Mouse (Mus musculus) B cell, adult 2 months (primary cell): ENCODE results near the gene Atp5h.
"Not testable (repeated sequence)": the region's sequence is repeated elsewhere in the genome, so short reads cannot be mapped to it uniquely, and the experiment has no call there.

Experiments used
- DNase-seq, 2 experiments: peaks; one replicate each; pipeline ENCODE4 v3.0.0; 2022

The Atp5h gene

DNA sequence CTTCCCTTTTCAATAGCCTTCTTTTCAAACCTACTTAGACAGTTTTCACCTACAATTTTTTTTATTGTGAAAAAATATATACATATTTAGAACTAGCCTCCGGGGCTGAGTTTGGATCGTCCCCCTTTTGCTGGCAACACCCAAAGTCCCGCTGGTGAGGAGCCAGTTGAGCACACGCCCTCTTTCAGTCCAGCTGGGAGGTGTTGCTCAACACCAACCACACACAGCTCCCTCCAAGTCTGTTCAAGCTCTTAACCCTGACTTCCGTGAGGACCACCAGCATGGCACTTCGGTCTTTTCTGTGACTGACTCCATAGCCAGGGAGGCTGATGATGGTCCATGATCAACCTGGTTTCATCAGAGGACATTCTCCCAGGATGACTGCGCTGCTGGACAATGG lies 21.7 kb downstream of the Atp5h start:
- DNase-seq = no peak

DNA sequence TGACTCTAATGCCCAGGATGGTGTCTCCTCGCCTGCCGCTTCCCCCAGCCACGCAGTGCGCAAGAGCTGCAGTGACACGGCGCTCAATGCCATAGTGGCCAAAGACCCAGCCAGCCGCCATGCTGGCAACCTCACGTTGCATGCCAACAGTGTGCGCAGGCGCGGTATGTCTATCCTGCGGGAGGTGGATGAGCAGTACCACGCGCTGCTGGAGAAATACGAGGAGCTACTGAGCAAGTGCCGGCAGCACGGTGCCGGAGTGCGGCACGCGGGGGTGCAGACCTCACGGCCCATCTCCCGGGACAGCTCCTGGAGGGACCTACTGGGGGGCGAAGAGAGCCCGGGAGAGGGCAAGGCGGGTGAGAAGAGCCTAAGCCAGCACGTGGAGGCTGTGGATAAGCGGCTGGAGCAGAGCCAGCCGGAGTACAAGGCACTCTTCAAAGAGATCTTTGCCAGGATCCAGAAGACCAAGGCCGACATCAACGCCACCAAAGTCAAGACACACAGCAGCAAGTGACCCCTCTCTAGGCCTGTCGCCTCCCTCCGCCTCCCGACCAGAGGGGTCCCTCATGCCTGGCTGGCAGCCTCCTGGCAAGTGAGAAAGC lies 25.9 kb downstream of the Atp5h start:
- no peak for DNase-seq

DNA sequence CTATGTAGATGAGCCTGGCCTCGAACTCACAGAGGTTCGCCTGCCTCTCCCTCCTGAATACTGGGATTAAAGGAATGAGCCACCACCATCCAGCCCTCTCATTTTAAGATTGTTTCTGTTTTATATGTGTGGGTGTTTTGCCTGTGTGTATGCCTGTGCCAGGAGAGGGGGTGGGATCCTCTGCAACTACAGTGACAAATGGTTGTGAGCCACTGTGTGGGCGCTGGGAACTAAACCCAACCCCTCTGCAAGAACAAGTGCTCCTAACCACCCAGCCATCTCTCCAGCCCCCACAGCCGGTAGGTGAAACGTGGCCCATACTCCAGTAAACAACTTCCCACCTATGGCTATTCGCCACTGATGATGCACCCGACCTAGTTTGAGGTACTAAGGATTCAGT lies 28.4 kb downstream of the Atp5h start:
- DNase-seq = no peak

DNA sequence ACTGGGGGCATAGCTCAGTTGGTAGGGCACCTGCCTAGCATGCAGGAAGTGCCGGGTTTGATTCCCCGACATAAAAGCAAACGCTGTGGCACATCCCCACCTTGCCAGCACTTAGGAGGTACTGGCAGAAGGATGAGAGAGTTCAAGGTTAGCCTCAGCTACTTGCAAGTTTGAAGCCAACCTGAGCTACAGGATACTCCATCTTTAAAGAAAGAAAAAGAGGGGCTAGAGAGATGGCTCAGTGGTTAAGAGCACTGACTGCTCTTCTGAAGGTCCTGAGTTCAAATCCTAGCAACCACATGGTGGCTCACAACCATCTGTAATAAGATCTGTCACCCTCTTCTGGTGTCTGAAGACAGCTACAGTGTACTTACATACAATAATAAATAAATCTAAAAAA lies 32.9 kb downstream of the Atp5h start:
- DNase-seq = not testable (repeated sequence)

DNA sequence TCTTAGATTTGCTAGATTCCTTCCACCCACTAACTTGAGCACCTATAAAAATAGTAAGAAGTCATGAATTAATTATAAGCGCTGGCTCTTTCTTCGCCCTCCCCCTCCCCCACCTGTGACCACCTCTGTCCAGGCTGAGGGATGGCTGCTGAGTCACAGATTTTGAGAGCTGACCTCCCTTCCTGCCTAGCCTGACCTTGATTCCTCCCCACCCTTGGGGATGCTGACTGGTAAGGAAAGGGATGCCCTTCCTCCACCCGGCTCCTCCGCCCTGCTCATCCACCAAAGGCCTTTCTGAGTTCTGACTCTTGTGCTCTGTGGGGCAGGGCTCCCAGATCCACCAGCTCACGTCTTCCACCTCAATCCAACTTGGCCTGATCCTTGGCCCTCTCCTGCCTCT lies 35.2 kb downstream of the Atp5h start:
- no peak for DNase-seq

DNA sequence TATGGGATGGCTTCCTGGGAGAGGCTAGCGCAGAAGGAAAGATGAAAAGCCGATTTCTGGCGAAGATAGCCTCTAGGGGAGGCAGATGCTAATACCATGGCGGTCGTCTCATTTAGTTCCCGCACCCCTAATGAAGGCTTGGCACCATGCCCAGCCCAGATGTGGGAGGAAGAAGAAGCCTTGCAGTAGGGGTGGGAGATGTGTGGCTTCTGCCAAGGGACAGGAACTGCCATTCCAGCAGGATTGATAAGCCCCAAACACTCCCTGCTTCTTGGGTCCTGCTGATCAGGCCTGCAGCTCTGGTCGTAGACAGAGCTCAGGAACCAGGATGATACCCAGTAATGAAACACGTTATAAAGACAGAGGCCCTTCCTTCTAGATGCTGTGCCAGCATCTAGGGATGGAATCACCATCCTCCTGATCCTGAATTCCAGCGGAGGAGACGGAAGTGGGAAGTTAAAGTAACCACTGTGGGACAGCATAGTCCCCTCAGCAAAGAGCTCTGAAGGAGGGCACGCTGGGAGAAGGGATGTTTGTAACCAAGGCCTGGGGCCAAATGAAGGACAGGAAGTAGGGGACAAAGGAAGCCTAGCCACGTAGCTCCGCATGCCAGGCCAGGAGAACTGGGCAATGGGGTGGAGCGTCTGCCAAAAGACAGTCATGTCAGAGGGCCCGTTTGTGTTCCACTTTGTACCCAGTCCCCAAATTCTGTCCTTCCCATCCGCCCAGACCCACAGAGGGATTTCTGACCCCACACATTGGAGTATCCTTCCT lies 35.9 kb downstream of the Atp5h start:
- DNase-seq = no peak

DNA sequence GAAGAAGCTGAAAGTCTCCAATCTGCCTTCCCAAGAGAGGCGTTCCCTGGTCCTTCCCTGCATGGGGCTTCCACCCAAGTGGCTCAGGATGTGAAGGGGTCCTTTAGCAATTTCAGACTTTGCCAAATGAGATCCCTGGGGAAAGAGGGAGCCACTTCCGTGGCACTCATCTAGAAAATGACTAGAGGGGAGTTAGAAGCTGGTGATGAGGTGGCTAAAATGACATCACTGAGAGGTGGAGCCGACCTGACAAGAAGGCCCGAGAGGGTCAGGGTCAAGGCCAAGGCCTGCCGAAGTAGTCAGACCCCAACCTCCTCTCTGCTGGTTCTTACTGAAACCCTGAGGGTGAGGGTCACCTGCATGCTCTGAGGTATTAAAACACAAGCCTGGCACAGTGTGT lies 36.9 kb downstream of the Atp5h start:
- DNase-seq = no peak

DNA sequence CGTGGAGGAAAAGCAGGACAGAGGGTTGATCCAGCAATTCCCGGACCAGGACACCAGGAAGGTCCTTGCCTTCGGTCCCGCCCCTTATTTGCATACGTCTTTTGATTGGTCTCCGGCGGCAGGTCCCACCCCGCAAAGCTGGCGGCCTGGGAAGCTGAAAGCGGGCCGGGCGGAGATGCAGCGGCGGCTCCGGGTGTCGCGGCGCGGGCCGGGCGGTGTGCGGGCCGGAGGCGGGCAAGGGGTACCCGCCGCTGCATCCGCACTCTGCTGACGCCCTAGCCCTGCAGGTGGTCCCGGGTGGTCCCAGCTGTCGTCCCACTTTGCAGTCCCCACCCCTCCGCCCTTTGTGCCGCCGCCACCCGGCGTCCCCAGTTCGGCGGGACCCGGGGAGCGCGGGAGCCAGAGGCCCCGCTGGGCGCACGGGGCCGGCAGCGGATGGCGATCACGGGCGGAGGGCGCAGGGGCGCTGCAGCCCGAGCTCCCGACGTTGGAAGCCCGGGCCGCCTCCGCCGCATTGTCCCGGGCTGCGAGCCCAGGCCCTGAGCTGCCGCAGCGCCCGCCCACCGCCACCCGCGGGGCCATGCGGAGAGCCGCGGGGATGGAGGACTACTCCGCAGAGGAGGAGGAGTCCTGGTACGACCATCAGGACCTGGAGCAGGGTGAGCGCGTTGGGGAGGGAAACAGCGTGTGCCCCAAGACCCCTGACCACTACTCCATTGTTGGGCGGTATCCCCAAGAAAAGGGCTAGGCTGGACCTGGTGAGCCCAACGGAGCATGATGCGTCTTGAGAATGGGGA lies 37.8 kb downstream of the Atp5h start, which contains the start of gene Cdr2l:
Cdr2l (plus strand) TSS at position 174 of the 797 bp plus-strand sequence.
- DNase-seq = peak; percentile 27 to 30

DNA sequence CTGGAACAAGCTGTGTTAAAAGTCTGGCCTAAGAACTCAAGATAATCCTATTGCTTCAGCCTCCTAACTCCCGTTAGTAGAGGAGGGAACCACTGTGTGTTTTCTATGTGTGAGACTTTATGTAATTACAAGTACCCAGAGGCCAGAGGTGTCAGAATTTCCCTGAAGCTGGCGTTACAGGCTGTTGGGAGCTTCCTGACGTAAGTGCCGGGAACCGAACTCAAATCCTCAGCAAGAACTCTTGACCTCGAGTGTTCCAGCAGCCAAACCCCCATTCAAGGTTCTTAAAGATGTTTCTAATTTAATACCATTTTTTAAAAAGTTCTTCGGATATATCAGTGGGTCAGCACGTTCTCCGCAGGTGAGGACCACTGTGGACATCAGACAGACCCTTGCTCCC lies 38.5 kb downstream of the Atp5h start:
- no peak for DNase-seq

DNA sequence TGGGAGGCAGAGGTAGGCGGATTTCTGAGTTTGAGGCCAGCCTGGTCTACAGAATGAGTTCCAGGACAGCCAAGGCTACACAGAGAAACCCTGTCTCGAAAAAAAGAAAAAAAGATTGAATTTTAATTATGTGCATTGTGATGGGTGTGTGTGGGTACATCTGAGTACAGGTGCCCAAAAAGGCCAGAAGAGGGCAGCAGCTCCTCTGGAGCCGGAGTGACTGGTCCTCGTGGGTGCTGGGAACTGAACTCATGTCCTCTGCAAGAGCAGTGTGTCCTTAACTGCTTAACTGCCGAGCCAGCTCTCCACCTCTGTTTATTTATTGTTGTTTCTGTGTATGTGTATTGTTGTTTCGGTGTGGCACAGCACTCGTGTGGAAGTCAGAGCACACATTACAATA lies 41.9 kb downstream of the Atp5h start:
- DNase-seq = no peak

DNA sequence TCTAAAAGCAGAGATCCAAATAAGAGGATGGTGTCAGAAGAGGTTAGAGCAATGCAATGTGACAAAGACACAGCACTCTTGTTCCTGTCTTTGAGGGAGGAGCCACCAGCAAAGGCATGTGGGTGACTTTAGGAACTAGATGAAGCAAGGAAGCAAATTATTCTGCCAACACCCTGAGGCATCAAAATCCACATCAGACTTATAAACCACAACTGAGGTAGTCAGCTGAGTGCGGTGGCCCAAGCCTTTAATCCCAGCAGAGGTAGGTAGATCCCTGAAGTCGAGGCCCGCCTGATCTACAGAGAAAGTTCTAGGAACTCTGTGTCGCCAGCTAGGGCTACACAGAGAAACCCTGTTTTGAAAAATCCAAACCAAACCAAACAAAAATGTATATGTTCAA lies 42.5 kb downstream of the Atp5h start:
- DNase-seq = no peak

DNA sequence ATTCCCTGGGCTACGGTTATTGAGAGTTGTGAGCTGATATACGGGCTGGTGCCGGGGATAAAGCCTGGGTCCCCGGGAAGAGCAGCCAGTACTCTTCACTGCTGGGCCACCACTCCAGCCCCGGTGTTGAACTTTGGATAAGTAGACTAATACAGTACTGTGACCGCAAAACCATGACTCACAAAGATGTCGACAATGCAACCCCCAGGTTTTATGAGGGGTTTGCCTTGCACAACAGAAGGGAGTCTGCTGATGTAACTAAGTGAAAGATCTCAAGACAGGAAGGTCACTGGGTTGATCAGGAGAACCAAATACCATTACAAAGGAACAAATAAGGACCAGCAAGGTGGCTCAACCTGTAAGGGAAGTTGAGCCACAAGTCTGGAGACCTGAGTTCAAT lies 43.0 kb downstream of the Atp5h start:
- DNase-seq = no peak

DNA sequence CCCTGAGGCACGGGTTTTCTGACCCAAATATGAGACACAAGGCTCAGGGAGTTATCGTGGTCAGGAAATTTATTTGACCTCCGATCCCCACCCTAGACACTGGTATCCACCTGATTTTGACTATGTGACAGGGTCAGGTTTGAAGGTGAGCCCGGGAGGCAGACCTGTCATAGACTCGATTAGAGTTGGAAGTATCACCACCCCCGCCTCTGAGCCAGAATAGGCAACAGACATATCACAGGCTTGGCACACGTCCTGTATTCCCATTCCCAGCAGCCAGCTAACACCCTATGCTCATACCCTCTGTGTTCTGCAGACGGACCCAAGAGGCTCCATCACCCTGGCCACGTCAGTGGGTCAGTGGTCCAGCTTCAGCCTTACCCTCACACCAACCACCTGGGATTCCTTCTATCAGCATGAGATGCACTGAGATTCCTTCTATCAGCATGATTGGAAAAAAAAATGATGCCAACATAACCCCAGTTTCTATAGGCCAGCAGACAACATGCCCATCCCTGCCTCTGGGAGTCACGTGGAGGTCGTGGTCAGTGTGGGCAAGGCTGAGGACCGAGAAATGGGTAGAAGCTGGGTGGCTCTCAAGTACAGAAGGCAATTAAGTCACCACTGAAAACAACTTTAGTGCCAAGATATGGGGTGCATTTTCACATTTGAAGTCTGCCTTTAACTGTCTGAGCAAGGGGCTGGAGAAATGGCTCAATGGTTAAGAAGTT lies 44.9 kb downstream of the Atp5h start:
- no peak for DNase-seq

DNA sequence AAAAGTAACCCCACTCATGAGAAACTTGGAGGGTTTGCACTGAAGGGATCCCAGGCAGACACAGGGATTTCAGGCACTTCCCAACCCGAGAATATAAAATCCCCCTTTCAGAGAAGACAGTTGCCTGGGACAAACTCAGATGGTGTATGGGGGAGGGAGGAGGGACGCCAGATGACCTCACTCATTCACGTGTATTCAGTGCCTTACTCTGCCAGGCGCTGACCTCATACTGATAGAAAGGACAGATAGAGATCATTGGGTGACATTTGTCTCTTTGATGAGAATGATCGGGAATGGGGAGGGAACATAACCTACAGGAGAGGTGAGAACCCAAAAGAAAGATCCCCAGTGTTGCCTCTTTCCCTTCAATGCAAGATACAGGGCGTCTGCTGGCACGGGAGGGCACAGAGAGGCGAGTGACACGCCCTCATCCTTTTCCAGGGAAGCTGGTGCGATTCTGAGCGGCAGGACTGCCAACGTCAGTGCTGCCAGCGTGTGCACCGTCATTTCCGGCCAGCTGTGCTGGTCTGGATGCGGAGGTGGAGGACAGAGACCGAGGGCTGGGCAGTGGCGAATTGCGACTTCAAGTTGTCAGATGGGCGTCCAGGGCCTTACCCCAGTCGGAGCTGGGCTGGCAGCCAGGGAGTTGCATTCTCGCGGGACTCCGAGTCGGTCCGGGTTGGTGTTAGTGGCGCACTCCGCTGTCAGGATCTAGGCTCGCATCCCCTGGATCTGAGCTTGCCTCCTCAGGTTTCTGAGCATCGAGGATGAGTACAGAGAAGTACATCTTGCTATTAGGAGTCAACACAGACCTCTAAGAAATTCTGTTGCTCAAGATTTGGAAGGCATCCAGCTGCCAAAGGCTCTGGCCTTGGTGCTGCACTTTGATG lies 45.7 kb downstream of the Atp5h start:
- no peak for DNase-seq

DNA sequence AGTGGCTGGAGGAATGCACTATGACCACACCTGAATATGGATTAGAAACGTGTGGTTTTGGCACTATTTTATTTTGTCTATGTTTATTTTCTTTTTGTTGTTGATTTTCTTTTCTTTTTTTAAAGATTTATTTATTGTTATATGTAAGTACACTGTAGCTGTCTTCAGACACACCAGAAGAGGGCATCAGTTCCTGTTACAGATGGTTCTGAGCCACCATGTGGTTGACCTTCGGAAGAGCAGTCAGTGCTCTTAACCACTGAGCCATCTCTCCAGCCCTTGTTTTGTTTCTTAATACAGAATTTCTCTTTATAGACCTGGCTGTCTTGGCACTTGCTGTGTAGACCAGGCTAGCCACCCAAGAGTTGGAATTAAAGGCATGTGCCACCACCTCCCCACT lies 47.0 kb downstream of the Atp5h start:
- no peak for DNase-seq

DNA sequence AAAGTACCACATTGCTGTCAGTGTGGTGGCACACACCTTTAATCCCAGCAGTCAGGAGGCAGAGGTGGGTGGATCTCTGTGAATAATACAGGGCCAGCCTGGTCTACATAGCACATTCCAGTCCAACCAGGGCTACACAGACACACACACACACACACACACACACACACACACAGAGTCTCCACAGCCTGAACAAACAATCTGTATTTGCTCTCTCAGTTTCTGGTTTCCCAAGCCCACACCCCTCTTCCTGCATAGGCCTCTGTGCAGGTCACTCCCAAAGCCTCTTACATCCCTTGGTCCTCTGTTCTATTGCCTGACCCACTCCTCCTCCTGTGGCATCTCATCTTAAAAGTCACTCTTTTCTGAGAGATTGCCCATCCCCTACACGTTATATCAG lies 47.7 kb downstream of the Atp5h start:
- no peak for DNase-seq

DNA sequence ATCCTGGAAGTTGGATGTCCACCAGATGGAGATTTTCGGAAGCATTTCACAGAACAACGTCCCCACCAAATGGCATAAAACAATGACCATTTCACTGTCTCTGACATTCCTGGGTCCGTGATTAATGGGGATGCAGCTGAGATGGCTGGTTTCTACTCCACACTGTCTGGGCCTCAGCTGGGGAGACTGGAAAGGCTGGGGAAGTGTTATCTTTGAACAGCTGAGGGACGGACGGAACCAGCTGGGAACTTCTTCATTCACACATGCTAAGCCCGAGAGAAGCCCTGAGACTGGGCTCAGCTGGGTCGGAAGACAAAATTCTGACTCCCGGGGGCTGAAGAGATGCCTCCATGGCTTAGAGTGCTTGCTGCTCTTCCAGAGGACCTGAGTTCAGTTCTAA lies 48.4 kb downstream of the Atp5h start:
- DNase-seq = no peak

DNA sequence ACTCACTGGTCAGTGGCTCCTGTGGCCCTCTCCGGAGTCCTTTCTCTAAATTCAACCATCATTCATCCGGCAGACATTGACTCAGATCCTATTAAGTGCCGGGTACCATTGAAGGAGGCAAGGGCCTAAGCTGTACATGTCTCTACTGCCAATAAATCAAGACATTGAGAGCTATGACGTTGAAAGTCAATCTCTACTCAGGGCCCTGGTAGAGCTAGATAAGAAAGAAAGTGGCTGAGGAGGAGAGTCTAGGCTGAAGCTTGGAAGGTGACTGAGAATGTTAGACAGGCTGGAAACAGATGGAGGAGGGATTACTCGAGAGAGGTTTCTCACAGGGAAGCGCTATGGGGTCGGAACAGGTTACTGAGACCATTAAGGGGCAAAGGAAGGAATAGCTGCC lies 49.4 kb downstream of the Atp5h start:
- no peak for DNase-seq

DNA sequence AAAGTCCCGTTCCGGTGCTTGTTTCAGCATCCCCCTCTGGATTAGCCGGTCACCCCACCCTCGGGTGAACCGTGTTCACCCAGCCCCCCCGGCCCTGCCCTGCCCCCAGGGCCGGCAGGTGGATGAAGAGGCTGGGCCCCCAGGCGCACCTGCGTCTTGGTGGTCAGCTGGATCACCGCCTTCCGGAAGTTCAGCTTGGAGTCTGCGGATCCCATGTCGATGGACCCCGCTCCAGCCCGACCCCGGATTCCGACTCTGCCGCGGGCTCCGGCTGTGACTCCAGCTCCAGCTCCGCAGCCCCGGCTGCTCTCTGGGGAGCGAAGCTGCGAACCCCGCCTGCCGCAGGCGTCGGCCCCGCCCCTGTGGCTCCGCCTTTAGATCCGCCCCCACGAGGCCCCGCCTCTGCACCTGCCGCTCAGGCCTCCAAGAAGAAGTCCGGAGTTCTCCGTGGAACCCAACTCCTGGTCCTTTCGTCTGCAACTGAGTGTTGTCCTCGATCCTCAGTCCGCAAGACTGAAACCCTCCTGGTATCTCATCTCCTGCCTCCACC lies 52.3 kb downstream of the Atp5h start, which contains the start of gene Hid1:
Hid1 (minus strand) TSS at position 362 of the 550 bp plus-strand sequence.
- DNase-seq = peak; percentile 89 to 90

DNA sequence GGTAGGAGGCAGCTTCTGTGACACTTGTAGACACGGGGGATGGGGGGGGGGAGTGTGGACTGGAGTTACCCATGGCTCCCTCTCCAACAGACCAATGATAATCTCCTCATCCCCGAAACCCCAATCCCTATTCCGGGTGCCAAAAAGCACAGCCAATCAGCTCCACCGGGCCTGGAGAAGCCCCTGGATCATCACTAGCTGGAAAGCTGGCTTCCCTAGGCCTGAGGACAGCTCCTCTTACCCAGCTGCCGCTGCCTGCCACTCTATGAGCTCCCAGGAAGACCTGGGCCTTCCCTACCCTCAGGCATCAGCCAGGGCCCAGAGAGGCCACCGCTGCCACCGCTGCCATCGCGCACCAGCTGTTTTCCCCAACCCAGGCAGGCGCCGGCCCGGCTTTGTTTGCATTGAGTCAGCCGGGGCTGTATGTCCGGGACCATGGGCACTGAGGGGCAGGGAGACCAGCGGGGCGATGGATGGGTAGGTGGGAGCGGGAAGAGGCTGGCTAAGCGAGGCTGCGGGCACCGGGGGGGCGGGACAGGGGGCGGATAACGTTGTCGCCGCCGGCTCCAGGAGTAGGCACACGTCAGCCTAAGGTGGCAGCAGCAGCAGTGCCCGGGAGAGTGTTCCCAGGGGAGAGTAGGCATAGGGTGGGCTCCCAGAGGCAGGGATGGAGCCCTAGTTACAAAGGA lies 52.9 kb downstream of the Atp5h start:
- DNase-seq = no peak

DNA sequence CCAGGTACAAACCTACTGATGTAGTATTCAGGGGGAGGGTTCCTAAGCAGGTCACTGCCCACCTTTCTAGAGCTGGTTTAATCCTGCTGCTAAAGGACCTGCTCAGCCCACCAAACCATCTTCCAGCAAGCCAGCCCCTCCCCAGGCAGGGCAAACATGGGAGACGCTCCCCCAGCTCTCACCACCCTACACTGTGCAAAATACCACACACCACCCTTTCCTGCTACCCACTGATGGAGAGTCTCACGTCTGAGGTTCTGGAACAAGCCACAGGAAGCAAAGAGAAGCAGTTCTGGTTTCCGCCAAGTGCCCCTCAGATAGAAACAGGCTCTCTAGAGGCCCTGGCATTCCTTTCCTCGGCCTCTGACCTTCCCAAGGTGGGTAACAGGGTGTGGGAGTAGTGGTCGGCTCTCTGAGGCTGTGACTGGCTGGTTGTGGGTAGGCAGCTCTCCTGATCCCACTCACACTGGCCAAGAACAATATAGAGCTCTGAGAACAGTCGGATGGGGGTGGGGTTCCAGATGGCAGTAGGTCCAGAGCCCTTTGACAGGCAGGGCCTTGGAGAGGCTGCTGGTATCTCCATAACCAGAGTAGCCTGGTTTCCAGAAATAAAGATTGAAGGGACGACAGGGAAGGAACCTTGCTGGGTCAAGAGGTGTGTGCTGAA lies 53.6 kb downstream of the Atp5h start:
- DNase-seq = no peak
